Mouse (Mus musculus) C2C12 (cell line): Measurements from ENCODE around the gene Ccdc149.

Experiments used
- CEBPB ChIP-seq: IDR thresholded peaks from one replicate; pipeline ENCODE4 v1.6.1; 2011; ENCODE audit warnings: low read depth, mild to moderate bottlenecking, control low read depth, moderate library complexity
- CTCF ChIP-seq: IDR thresholded peaks from one replicate; pipeline ENCODE4 v1.5.1; 2011; ENCODE audit not compliant: control insufficient read depth, insufficient read depth, insufficient read length
- MAX ChIP-seq: IDR thresholded peaks from one replicate; pipeline ENCODE4 v1.6.1; 2011; ENCODE audit warnings: mild to moderate bottlenecking, control low read depth
- MYOD1 ChIP-seq: IDR thresholded peaks from one replicate; pipeline ENCODE4 v1.6.1; 2011; ENCODE audit warnings: low read depth; ENCODE audit not compliant: control insufficient read depth, insufficient read length
- USF1 ChIP-seq: IDR thresholded peaks from one replicate; pipeline ENCODE4 v1.6.1; 2011; ENCODE audit warnings: low read depth, mild to moderate bottlenecking, control low read depth, moderate library complexity

DNA sequence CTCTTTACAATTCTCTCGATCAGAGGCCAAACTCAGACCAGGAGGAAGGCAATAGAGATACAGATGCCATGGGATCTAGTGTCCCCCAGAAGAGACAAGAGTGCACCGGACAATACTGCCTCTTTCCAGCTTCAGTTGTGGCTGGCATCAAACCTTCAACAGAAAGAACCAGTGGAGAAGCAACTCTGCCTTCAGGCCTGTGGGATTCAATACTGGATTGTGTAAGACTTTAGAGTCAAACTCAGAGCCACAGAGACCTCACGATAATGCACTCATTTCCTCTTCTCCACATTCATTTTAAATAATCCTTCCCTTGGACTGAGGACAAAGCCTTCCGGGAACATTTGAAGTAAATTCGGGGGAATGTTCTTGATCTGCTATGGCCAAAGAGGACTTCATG, 118.6 kb downstream of the Ccdc149 start:
- TF ChIP-seq CTCF (no peak), USF1 (no peak), MAX (no peak), MYOD1 (no peak), CEBPB (no peak)
